Mouse (Mus musculus) WW6 (cell line): Measurements from ENCODE around the gene Ttll11.

Experiments used
- DNase-seq: peaks from one replicate; pipeline ENCODE4 v3.0.0-alpha.2; 2013; ENCODE audit warnings: low read depth, low spot score

Ttll11 gene

GRCm38 (mm10) chr2:35768538-35769238 lies 211.0 kb downstream of the Ttll11 start:
- no peak for DNase-seq

GRCm38 (mm10) chr2:35767834-35768537 lies 211.7 kb downstream of the Ttll11 start:
- DNase-seq = no peak

GRCm38 (mm10) chr2:35764328-35764727 lies 215.4 kb downstream of the Ttll11 start:
- no peak for DNase-seq

- no peak for DNase-seq
Observed at GRCm38 (mm10) chr2:35763818-35764217, 215.9 kb downstream of the Ttll11 start.

- DNase-seq = no peak
Observed at GRCm38 (mm10) chr2:35761458-35761857, 218.3 kb downstream of the Ttll11 start.

GRCm38 (mm10) chr2:35760867-35761266 lies 218.8 kb downstream of the Ttll11 start:
- DNase-seq = no peak

GRCm38 (mm10) chr2:35760352-35760751 lies 219.4 kb downstream of the Ttll11 start:
- no peak for DNase-seq

GRCm38 (mm10) chr2:35756467-35756866 lies 223.2 kb downstream of the Ttll11 start:
- DNase-seq = no peak

- DNase-seq = no peak
Observed at GRCm38 (mm10) chr2:35751781-35752505, 227.8 kb downstream of the Ttll11 start.

- DNase-seq = no peak
Observed at GRCm38 (mm10) chr2:35750533-35751141, 229.1 kb downstream of the Ttll11 start.

GRCm38 (mm10) chr2:35747371-35748035 lies 232.2 kb downstream of the Ttll11 start:
- no peak for DNase-seq

GRCm38 (mm10) chr2:35746638-35747037 lies 233.1 kb downstream of the Ttll11 start:
- no peak for DNase-seq

- no peak for DNase-seq
Observed at GRCm38 (mm10) chr2:35745876-35746275, 233.8 kb downstream of the Ttll11 start.

GRCm38 (mm10) chr2:35739669-35740254 lies 240.0 kb downstream of the Ttll11 start:
- DNase-seq = no peak

GRCm38 (mm10) chr2:35737467-35738027 lies 242.2 kb downstream of the Ttll11 start:
- DNase-seq = no peak

- no peak for DNase-seq
Observed at GRCm38 (mm10) chr2:35736061-35736460, 243.7 kb downstream of the Ttll11 start.

GRCm38 (mm10) chr2:35735001-35735400 lies 244.7 kb downstream of the Ttll11 start:
- DNase-seq = no peak

GRCm38 (mm10) chr2:35731671-35732449 lies 247.9 kb downstream of the Ttll11 start:
- no peak for DNase-seq

GRCm38 (mm10) chr2:35729077-35730065 lies 250.3 kb downstream of the Ttll11 start:
- no peak for DNase-seq
